Mouse (Mus musculus) E14TG2a.4 (cell line): ENCODE results near the gene Ddx49.

Experiments used
- CTCF ChIP-seq: conservative IDR thresholded peaks from 2 replicates; pipeline ENCODE4 v1.5.1; 2014; ENCODE audit warnings: low read length
- POU5F1 ChIP-seq: IDR thresholded peaks from 2 replicates; pipeline ENCODE4 v1.6.1; 2014; ENCODE audit warnings: low read length, borderline replicate concordance

DNA sequence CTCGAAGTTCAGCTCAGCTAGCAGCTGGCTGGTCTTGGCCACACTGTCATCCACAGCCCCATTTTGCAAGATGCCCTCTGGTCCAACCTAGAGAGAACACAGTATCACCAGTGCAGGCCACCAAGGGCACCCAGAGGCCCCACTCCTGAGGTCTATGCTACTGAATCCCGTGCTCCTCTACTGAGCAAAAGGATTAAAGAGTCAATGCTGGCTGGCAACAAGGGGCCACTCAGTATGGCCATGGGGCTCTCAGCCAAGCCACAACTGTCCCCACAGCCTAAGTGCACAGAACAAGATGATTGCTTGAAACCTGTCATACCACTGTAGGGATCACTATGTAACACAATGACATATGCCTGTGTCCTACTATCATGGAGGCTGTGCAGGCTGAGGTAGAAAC lies 42.0 kb upstream of the Ddx49 start:
- no peak for TF ChIP-seq CTCF
- no peak for TF ChIP-seq POU5F1
